Mouse (Mus musculus): ENCODE results near the gene Crnkl1. TPM values are rescaled to one million over a fixed set of nuclear protein-coding genes. Genes with fewer than 3 reads are reported as not detected.

Gene Crnkl1
- 10 to 100 TPM; 19.2 to 22.0 TPM for total RNA-seq (2021)
- long read RNA-seq, experiment 1, transcript Crnkl1-201 (14 exons, 3,428 nt), result major isoform, 27 of 32 reads
- long read RNA-seq, experiment 1, partial matches to known transcripts, result 4 of 32 reads
- long read RNA-seq, experiment 1, other reads (novel, unspliced or antisense), result 1 of 32 reads
- long read RNA-seq, experiment 2, transcript Crnkl1-201 (14 exons, 3,428 nt), result major isoform, 13 of 14 reads
- long read RNA-seq, experiment 2, partial matches to known transcripts, result 1 of 14 reads
- long read RNA-seq, experiment 2, other reads (novel, unspliced or antisense), result 0 of 14 reads

DNA sequence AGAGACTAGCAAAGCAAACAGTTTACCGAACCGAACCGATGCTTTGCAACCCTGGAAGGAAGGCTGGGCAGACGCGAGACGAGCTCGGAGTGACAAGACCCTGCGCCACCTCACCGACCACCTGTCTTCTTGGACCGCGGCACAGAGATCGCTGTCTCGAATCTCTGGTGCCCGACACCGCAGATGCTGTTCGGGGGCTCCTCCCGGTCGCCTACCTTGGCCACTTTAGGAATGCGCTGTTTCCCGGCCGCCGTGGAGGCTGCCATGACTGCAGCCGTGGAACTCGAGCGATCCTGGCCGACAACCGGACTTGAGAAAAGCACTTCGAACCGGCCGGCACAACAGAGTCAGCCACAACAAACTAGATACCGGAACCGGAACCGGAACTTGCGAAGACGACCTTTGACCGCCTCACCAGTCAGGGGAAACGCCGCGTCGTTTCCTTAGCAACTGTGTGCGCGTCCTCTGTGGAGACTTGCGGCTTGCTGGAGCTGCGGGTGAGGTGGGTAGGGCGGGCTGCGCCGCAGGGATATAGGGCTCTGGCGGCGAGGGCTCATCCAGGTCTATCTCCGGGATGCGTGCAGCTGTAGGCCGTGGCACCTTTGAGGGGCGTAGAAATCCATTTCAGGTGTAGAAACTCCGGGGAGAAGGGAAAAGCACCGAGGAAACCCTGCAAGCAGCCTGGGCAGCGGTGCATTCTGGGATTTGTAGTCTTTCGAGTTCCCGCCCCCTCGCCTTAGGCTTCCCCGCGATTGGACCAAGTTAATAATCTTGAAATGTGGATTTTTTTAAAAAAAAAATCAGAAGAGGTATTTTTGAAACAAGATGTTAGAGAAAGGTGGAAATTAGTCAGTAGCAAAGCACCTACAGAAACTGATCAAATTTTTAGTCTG, at the start of gene Crnkl1, which contains the start of gene Cfap61:
Gene Crnkl1, minus strand, starts transcription at position 676 of the 893 bp plus-strand sequence.
Gene Cfap61, plus strand, starts transcription at position 446 of the 893 bp plus-strand sequence.
- peak; percentile 95 for DNase-seq

- no peak for DNase-seq
Measured at GRCm38 (mm10) chr2:145982317-145983045, 47.7 kb upstream of the Crnkl1 start.

- no peak for DNase-seq
Measured at GRCm38 (mm10) chr2:145981699-145982112, 46.9 kb upstream of the Crnkl1 start.

DNA sequence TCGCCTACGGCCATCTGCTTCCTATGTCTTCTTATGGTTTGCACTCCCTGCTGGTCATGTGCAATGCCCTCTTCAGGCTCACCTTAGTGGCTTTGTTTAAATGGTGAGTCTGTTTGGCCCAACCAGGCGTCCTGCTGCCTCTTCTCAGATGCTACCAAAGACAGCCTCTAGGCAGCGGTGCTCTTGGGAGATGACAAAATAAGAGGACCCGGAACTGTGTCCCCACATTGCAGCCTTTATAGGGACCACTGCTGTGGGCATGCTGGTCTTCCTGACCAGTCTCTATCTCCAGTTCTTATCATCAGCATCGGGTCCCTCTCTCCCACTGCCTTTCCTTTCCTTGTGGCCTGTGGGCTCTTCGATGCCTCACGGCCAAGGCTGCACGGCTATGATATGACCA, 46.1 kb upstream of the Crnkl1 start:
- no peak for DNase-seq

GRCm38 (mm10) chr2:145979616-145980015, 44.8 kb upstream of the Crnkl1 start:
- no peak for DNase-seq

DNA sequence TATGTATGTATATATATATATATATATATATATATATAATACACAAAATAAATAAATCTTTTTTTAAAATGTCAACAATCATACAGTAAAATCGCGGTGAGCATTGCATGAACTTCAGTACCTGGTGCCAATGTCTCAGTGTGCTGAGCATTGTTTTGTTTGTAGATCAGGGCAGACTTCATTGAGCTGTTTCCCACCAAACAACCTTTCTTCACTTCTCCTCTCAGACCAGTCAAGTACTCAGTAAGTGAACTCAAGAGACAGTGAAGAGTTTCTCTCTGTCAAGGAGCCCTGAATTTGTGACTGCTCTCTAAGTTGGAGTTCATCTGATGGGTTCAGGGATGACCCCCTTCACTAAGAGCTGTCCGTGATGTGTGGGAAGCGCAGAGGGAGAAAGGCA, 37.8 kb upstream of the Crnkl1 start:
- DNase-seq, result no peak

DNA sequence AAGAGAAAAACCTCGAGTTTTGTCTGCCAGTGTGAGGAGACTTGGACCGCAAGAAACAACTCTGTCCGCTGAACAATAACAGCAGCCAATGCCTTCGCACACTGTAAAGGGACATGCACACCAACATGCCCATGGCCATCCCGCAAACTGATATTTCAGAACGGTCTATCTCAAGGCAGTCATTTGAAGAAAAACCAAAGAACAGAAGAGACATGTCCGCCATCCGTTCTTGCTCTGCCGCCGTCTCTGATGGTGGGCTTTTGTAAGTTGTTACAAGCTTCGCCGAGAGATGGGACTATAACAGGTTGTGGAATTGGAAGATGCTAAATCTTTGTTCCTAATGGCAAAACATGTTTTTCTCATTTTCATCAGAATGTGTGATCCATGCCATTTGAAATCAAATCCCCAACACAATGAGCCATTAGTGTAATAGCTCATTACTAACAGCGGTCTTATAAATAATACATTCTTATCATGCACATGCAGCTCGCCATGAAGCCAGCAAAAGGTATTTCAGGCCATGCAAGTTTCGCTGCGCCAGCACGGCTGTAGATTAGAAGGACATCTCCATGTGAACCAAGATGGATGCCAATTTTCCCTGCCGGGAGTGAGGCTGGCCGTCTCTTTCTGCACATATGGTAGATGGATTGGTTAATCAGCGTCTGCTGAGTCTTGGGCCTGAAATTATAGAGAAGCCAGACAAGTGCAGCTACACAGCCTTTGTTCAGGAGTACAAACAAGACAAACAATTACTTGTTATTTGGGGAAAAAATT, 36.6 kb upstream of the Crnkl1 start:
- no peak for DNase-seq

DNA sequence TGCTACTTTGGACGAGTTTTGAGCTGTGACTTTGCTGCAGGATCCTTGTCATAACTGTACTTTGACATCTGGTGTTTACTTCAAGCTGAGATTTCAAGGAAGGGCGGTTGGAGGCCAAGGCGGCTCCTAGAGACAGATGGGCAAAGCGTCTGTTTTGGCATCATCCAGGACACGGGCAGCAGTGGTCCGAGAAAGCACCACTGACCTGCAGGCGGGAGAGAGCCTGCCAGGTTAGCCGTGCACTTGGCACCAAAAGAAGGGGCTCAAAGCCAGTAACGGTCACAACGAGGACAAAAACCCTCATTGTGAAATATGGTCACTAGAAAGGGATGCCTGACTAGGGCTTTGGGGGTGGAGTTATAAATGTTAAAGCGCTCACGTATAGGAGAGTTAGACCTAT, 35.9 kb upstream of the Crnkl1 start:
- no peak for DNase-seq

GRCm38 (mm10) chr2:145961861-145962260, 27.0 kb upstream of the Crnkl1 start:
- no peak for DNase-seq

DNA sequence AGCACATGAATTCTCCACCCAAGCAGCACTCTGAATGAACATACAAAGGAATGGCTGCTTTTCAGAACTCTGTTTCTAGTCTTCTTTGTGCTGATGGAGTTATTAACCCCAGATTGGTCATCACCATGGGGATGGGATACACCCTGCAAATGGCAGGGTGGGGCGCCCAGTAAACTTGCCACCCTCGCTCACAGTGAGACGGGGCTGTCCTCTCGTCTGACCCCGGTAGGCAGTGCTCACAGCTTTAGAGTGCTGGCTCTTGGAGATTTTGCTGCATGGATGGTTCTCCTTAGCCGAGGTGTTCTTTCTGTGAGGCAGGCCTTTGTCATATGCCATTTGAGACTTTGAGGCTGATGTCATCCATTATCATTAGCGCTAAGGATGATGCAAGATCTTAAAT, 23.7 kb upstream of the Crnkl1 start:
- no peak for DNase-seq

DNA sequence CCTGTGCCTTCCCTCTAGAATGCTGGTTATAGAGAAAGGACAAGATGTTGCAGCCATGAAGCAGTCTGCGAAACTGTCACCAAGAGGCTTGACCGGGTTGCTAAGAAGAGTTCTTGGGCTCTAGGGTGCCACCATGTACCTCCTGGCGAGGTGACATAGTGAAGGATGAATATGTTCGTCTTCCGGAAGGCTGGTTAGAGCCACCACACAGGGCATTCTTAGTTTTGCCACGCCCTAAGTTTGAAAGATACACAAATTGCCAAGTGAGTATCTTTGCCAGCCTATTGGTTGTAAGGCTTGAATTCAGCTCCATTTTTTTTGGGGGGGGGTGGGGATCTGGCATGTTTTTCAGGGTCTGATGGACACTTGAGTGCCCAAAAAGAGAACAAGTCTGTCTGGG, 23.3 kb upstream of the Crnkl1 start:
- DNase-seq, result no peak

DNA sequence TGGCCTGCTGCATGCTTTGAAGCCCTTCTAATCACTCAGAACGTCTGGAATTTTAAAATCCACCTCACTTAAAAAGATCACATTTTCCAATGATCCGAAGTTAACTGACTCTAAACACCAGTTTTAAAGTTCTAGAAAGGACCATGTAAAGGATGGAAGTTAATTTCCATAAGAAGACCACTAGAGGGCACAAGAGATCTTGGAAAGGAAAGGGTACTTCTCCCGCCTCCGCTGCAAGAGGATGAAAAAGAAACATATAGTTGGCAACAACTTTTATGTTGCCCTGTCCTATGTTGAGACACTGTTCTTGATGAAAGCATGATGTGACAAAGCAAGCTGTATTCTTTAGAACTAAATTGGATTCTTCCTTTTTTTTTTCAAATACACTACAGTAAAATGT, 22.6 kb upstream of the Crnkl1 start:
- no peak for DNase-seq

GRCm38 (mm10) chr2:145956318-145956717, 21.5 kb upstream of the Crnkl1 start:
- no peak for DNase-seq

GRCm38 (mm10) chr2:145955844-145956243, 21.0 kb upstream of the Crnkl1 start:
- no peak for DNase-seq

DNA sequence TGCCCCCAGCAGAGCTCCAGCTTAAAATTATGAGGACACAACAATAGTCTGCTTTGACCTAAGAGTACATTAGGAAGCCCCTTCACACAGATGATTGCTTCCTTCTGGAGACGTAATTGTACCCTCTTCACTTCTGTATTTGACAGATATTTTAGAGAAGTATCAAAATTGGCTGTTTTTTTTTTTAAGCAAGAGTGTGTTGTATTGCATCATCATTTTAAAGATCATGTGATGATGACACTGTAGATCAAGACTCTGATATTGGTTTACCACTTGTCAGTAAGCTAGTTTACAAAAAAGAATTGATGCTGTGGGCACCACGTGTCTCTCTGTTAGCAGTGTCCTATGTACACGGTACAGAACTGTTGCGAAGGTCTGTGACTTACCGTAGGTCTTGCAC, 17.9 kb upstream of the Crnkl1 start:
- no peak for DNase-seq

- DNase-seq, result no peak
Measured at GRCm38 (mm10) chr2:145950239-145950638, 15.4 kb upstream of the Crnkl1 start.

DNA sequence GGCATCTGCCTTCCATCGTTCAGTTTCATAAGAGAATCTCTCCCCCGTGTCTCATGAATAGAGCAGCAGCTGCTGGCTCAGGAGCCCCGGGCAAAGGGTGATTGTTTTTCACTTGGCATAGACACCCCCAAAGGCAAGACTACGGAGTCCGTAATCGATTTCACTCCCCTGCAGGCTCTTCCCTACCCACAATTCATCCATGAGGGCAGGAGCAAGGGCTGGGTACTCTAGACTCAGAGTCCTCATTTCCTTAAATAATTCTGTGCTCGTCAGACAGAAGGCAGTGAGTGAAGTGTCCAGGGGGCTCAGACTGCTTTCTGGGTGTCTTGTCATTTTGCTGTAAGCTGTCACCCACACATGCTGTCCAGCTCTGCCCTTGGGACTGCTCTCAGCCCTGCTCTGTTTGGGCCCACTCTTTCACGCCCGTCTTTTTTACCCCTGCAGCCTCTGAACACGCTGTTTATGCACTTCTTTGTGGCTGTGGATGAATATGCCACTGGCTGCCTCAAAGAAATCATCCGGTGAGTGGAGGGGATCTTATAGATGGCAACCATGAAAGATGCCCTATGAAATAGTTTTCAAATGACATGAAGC, 14.8 kb upstream of the Crnkl1 start:
- no peak for DNase-seq

GRCm38 (mm10) chr2:145948402-145948954, 13.7 kb upstream of the Crnkl1 start:
- peak; percentile 13 for DNase-seq

DNA sequence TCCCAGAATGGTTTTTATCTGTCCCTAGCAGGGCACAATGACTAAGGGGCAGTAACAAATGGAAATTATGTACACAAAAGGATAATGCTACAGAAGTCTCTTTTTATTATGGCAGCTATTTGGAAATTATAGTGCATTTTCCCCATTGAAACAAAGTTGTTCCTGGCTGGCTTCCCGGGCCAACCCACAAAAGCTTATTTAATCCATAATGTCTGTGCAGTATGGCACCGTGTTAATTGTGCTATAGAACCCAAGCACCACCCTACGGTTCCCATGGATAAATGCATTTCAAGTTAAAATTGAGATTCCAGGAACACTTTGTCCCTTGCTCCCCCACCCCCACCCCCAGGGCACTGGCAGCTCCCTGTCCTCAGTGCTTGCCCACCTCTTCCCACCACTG, 9.5 kb upstream of the Crnkl1 start:
- no peak for DNase-seq

DNA sequence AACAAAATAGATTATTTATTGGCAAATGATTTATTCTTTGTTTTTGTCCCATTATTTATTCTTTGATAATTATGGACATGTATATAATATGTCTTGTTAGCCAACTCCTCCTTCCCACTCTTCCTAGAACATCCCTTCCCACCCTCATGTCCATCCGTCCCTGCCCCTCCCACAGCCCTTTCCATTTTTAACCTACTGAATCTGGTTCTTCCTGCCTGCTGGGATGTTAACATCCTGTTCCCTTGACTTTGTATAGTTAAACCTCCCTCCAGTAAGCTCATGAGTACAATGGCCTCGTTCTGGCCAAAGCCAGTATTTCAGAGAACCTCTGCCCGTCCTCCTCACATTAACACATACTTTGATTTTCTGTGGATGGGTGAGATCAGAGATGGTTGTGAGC, 6.6 kb upstream of the Crnkl1 start:
- no peak for DNase-seq

DNA sequence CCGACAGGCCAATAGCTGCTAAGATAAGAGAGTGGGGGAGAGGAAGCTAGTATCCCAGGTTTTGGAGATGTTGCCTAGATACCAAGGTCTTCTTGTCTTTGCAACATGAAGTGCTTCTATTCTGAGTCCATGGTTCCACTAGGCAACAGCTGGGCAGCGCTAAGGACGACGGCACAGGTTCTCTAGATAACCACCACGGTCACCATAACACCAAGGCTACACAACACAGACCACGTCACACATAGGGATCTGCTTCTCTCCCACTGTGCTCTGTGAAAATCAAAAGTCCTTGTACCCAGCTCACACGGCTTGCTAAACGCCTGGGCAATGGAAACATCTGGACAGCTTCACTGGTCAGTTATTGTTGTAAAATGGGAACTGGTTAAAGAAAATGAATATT, 2.2 kb upstream of the Crnkl1 start:
- DNase-seq, result peak; percentile 41

Data from adrenal gland, postnatal 10 days (tissue).